Mouse (Mus musculus) lung, postnatal 14 days (tissue): ENCODE data around the gene Mki67.

Experiments used
- DNase-seq: peaks from one replicate; pipeline ENCODE4 v3.0.0; 2021

Gene Mki67

DNA sequence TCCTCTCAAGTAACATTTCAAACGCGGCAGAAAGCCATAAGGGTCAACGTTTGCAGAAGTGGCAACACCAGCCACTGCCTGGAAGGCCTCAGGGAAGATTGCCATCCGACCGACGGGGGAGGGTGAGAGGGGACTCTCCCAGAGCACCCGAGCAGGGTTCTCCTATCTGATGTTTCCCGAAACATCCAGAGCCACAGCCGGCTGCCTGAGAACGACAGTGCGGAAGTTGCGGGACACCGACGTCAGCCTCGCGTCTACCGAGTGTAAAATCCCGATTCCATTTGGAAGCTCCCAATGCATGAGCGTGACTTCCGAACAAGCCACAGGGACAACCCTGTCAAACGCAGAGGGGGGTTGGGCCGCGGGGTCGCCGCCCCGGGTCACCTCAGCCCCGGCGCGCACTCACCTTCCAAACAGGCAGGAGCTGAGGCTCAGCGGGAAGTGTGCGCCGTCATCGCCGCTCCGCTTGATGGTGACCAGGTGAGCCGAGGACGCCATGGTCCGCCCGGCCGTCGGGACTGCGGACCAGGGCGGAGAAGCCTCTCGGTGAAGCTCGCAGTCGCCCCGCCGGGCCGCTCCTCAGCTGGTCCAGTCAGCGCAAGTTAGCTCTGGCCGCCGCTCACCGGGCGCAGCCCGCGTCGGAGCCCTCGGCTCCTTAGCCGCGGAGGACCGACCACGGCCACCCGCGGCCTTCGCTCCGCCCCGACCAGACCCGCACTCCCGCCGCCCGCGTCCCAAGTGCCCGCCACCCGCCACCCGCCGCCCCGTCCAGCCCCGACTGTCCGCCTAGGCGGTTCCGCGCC, at the start of gene Mki67:
Gene Mki67 (minus strand): TSS at position 720 of the 803 bp plus-strand sequence.
- no peak for DNase-seq

DNA sequence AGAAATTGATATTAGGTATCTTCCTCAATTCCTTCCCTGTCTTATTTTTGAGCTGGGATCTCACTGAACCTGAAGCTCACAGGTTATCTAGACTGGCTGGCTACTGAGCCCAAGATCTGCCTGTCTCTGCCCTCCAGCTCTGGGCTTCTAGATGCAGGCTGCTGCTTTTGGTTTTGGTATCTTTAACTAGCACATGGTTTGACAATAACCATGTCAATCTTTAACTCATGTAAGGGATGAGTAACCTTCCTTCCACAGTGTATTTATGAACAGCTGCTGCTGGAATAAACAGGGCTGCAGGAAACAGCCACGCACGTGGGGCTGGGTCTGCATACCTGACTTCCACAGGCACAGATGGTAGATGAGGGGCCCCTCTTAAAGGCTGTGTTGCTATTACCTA, 47.1 kb upstream of the Mki67 start:
- no peak for DNase-seq

DNA sequence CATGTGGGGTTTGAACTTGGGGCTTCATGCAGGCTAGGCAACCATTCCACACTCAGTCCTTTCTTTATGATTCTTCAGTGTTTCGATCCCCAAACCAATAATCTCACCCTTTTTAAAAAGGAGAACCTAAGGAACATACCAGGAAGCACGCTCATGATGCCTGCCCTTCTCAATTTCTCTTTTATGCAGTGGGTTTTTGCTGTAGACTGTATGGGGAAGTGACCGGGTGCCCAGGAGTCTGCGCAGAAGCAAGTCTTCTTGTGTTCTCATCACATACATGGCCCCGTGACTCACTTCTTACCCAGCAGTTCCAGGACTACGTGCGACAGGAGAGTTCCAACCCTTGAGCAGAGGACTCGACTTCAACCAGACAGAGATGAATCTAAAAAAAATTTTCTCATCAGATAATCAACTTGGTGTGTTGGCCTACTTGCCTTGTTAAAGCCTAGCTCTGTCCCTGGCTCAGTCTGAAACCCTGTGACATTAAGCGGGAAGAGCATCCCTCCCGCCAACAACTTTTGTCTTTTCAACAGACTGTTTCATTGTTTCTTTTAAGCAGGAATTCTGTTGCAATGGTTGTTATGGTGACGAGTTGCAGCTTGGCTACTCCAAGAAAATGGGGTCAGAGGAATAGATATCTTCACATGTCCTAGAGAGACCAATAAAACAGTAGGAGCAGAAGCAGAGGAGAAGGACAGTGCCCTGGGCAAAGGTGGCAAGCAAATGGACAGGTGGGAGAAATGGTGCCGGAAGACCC, 42.8 kb upstream of the Mki67 start:
- no peak for DNase-seq

DNA sequence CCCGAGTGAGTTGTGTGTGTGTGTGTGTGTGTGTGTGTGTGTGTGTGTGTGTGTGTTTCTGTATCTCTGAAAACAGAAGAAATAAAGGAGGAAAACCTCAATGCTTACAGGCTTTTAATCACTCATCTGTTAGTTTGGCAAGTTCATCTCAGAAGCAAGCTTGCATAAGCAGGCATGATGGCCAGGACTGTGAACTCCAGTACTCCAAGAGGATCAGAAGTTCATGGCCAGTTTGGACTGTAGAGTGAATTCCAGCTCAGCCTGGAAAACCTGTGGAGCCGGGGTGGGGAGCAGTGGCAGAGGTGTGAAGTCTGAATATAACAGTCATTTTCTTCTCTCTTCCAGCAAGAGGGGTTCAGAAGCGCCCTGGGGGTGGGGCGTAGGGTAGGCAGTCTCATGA, 42.0 kb upstream of the Mki67 start:
- DNase-seq: no peak

DNA sequence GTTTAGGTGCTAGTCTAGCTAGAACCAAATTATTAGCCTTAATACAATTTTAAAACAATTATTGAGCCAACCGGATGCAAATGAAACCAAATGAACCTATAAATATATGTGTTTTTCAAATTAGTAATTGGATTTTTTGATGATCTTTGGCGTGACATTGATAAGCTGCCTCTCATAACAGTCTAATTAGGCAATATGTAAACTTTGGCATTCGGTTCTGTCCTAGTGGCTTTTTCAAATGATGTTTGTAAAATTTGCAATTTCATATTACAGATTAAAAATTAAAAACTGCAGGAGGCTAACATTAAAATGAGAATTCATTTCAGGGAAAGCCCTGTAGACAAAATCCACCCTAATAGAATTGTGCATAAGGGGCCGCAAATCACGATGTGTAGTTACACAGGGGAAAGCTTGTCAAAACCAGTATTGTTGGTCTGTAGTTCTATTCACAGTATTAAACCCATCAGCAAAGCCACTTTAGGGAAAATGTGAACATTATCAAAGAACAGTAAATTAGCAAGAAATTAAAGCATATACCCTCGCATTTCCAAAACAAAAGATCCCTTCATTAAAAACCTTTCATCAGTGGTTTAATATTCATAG, 40.9 kb upstream of the Mki67 start:
- no peak for DNase-seq

DNA sequence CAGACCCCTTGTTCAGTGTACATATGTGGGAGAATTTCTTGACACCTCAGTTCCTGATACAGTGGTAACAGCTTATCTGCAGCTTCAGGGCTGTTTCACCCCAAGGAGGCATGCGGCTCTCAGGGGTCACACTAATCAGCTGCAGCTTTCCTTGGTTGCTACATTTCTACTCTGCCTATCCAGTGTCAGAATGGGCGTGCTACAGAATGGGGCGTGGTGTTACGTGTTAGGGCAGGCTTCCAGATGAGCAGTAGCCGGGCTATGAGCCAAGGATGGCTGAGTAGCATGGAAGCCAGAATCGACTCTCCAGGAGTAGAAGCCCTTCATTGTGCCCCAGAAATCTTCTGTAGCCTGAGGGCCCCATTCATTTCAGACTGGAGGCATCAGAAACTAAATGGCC, 32.8 kb upstream of the Mki67 start:
- peak; percentile 47 for DNase-seq

DNA sequence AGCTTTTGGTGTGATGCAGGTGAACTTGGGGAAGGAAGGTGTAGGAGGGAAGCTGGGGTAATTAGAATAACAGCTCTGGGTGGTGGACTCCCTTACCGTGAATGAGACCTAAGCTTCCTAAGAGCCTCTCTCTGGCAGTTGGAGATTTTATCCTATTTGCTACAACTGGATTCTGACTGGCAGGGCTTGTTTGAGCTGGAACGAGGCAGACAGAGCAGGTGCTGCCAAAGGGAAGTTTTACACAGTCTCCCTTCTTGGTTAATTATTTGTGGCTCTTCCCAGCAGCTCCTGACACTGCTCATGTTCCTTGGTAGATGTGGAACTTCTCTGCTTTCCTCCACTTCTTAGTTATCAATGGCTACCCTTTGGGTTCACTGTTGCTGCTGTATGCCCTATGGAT, 30.9 kb upstream of the Mki67 start:
- DNase-seq: no peak

DNA sequence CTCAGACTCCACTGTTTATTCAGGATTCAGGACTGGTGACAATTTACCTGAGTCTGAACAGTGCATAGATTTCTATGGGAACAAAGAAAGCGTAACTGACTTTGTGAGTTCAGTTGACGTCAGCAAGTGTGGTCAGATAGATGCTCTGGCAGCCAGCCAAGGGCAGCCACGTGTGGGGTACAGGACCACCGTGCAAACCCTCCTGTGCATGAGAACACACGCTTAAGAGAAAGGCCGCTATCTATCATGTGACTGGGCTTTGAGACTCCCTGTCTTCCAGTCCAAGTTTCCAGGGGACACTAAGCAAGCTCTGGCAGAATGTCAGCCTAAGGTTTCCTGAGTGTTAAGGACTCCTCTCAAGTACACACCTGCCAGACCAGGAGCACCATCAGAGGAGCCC, 30.4 kb upstream of the Mki67 start:
- no peak for DNase-seq

DNA sequence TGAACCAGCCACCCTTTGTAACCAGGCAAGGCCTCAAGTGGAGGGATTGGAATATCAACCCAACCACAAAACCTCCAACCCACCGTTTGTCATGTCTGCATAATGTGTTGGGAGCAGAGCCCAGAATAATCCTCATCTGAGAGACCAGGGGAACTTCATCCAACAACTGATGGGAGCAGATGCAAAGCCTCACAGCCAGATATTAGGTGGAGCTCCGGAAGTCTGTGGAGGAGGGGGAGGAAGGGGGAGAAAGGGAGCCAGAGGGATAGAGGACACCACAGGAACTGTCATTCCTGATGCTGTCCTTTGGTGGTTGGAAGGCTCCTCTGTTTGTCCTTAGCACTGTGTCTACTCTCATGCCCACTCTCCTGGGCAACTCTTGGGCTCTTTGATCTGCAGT, 28.9 kb upstream of the Mki67 start:
- peak; percentile 25 for DNase-seq

DNA sequence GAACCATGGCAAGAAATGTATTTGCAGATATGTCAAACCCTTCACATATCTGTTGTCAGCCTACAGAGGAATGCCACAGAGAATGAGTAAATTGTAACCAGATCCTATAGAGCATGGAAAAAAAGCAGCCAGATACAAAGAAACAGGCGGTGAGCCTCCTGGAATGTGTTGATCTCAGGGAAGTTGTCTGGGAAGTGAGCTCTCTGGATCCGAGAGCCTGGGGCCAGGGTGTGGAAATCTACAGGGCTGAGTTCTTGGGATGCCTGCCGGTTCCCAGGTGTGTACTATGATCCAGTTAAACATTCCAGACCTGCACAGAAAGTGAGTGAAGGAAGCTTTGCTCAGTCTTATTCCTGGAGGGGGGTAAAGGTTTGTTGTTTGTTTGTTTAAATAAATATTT, 24.3 kb upstream of the Mki67 start:
- no peak for DNase-seq

DNA sequence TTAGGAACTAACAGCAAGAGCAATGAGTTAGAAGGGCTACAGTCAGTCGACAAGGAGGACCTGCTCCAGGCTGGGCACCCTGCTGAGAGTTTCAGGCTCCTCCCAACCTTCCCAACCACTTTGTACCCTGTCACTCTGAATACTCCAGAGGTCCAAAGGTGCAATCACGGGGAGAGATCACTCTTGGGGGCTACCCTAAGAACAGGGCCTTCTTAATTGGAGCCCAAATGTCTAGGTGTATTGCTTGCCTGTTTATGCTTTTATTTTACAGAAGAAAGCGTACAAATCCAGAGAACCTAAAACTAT, 20.4 kb upstream of the Mki67 start:
- no peak for DNase-seq

DNA sequence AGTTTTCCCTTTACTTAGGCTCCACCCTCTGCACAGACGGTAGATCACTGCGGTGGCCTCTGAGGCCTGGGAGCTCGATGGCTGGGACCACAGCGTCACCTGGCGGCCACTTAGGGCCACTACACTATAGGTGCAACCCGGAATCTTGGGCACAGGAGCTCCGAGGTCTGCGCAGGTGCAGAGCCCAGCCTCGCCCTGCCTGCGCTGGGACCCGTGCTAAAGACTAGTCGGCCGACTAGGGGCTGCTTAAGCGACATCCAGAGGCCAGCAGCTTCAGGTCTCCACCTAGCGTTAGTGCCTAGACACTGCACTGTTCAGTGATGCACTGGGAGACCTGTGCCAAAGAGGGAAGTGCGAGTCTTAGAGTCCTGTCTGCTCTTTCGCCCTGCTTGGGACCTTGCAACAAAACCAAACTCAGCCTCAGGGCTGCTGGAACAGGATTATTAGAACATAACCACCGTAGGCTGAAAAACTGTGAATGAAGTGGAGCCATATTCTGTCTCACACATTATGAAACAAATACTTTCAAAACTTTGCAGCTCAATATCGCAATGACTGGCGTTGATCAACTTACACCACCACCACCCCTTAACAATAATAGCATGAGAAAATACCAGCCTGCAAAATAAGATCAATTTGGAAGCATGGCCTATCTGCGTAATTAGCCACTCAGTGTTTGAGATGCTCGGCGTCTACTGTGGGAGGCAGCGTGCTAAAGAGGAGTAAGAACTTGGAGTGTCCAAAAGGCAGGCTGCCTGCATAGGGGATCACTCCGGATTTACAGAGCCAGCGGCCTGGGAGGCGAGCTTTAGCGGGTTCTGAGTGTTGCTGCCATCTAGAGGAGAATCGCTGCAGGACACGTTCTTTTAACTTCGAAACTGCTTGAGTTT, 19.8 kb upstream of the Mki67 start:
- peak; percentile 87 for DNase-seq

DNA sequence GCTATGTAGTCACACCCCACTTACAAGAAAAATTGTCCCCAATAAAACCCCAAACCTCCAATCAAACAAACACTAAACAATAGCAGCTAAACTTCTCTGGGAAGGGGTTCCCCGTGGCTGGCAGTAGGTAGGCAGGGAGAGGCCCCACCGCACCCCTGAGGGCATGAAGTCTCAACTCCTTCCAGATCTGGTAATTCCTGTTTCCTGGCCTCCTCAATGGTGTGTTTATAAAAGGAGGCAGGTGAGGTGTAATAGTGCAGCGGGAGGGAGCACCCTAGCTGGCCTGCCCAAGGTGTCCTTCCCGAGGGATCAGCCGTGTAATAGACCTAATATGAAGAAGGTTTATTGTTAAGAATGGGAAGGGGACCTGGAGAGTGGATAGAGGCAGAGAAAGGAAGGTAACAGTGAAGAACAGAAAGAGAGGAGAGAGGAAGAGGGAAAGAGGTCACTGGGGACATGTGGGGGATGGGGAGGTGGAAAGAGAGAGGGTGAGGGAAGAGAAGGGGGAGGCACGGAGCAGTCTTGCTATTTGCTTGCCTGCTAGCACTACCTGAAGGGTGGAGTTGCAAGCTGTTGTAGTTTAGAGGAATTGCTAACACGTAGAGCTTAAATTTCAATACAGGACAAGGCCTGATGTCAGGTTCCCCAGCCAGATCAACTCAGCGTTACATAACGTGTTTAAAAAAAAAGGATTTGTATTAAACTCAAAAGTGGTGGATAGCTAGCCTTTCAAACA, 18.9 kb upstream of the Mki67 start:
- DNase-seq: no peak

DNA sequence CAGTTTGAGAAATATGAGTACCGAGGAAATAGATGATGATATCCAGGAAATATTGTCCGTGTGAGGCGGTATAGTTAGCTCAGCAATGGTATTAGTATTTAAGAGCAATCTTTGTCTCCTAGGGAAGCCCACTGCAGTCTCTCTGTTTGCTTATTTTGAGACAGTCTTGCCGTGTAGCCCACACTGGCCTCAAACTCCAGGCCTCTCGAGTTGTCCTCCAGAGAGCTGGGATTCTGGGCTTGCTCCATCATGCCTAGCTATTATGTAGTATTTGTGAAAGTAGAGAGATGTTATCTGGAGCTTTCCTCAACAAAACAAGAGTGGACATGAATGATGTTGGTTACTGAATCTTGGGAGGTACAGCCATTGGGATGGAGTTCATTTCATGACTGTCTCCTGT, 18.2 kb upstream of the Mki67 start:
- no peak for DNase-seq

DNA sequence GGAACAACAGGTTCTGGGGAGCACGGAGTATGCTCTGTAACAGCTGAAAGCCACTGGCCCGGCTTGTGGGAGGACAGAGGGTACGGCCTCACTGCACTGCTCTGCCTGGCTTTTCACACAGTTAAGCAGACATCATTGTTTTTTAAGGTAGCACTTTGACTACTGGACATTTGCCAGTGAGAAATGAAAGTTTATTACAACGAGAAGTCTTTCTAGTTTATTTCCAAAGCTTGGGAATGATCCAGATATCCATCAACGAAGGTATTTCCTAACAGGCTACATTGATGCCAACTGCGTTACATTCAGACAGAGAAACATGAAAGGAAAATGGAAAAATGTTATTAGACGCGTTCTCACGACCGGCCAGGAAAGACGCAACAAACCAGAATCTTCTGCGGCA, 11.9 kb upstream of the Mki67 start:
- no peak for DNase-seq

DNA sequence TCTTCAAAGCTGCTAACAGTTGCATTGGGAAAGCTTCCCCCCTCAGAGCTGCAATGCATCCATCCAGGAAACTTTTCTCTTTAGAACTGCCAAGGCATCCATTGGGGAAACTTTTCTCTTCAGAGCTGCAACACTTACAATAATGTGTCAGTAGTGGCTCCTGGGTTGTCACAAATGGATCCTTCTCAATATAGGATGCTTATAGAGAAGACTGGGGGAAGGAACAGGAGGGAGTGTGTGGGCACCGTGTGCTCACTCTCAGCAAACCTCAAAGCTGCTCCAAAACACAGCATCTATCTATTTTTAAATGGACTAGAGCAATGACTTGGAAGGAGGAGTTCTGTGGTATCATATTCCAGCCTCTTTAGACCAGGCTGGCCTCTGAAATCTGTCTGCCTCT, 10.5 kb upstream of the Mki67 start:
- no peak for DNase-seq

DNA sequence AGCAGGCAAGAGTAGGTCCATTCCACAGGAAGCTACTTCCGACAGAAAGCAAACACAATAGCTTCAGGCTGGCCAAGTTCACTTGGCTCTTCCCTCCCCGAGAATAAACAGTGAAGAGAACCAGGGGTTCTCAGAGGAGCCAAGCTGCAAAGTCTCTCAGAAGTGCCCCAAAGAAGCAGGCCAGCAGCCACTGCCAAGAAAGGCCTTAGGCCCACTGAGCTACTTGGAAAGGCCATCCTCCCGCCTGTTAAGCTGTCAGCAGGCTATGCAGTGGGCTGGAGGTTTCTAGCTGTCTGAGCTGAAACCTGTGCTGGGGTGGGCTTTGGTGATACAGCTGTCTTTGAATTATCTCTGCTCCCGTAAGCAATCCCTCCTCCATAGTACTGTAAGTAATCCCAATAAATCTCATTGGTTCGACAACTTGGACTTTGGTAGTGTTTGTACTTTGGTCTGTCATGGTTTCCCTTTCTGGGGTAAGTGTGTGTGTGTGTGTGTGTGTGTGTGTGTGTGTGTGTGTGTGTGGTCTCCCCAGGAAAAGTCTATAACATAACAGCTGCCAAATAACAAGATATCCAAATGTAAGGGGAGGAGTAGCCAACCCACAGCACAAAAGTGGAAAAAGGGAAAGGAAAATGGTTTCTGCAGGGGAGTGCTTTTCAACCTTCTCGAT, 7.6 kb upstream of the Mki67 start:
- DNase-seq: peak; percentile 31

DNA sequence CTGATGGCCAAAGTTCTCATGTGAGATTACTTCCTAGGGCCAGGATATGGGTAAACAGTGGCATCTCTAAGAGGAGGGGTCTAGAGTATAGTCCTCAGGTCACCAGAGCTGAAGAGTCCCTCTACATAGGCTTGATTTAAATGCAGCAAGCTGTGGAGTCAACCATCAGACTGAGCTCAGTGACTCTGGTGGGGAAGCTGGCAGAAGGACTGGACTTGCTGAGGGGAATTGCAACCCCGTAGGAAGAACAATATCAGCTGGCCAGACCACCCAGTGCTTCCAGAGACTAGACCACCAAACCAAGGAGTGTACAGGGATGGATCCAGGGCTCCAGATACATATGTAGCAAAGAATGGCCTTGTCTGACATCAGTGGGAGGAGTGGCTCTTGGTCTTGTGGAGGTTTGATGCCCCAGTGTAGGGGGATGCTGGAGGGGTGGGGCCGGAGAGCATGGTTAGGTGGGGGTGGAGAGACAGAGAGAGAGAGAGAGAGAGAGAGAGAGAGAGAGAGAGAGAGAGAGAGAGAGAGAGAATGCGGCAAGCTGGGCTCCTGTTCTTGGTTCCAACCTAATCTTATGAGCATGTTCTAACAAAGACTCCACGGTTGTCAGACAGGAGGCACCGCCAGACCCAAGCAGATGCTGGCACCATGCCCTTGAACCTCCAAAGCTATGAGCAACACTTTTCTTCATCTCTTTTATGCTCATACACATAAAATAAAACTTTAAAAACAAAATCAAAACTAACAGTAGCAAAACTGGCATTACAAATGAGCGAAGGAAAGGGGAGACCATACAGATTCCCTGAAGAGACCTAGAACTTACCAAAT, 6.1 kb upstream of the Mki67 start:
- no peak for DNase-seq

DNA sequence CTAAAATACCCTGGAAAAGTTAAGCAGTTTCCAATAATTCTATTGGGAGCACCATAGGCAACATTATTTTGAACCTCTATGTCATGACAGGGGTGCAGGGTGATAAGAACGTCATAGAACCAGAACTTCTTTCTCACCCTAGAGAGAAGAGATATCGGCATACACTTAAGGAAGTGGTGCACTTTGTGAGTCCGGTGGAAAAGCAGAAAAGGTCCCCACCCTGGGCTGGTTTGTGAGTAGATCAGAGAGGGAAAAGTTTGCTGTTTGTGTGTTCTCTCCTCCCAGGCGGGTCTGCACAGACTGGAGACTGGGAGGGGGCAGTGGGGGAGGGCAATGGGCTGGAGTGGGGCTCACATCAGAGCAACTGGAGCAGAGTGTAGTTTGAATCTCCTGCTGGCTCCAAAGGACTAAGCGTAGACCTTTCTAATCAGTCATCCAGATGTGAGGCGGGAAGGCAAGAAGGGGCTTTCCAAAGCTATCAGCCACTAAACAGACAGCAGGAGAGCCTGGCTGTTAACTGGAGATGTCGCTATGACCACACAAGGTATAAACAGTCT, 5.4 kb upstream of the Mki67 start:
- DNase-seq: no peak

DNA sequence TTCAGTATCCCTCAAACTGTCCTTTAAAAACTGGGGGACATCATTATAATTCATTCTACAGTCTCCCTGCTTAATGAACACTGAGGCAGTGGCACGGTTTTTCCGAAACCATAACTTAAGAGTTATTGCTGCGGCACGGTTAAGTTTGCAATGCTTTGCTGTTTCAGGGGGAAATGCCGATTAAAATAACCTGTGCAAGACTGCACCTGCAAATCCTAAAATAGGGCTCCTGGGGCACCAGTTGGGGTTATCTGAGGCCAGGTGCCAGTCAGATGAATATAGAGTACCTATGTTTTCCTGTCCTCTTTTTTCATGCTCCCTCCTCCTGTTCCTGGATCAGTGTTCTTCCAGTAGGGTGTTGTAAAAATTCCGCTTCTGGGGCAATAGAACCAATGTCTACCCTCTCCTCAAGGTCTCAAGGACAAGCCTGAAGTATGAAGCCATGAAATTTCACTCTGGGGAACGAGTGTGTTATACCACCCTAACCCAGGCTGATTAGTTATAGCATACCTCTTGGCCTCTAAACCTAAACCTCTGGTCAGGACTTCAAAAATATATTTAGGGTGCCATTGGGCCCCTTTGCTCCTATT, 902 bp upstream of the Mki67 start:
- DNase-seq: no peak
